Mouse (Mus musculus): ENCODE data around the gene Polk.

DNA sequence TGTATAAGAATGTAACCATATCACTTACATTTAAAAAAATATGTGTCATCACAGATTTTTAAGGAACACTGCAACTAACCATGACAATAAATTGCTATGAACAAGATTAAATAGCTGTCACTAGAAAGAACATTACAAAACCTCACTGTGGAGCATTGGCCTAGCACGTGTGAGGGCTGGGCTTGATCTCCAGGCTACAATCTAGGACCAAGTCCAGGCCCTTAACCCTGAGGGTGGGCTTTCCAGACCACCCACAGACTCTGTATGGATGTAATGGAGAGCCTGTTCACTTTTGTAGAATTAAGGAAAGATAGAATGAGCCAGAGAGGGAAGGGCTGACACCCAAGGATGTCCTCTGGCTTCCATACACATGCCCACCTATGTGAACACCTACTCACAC, 79.7 kb downstream of the Polk start:
- TF ChIP-seq POLR2A (IDR thresholded peaks at IDR 0.05; ENCODE audit: low read depth, low read length) (no peak), CTCF (IDR thresholded peaks at IDR 0.05; ENCODE audit: extremely low read depth, insufficient read length, insufficient replicate concordance, low read depth, low read length) (no peak)

All from small intestine, adult 2 months (tissue).